Mouse (Mus musculus) embryonic facial prominence, embryonic 11.5 days (tissue): Measurements from ENCODE around the gene Maff. TPM values are rescaled to one million over a fixed set of nuclear protein-coding genes. Genes with fewer than 3 reads are reported as not detected.
A peak's percentile ranks its signal among the peaks of the same experiment; 100 is the strongest.

Experiments
- ATAC-seq: fragments of 200-750 bp; cut with Nextera tagmentation; replicated peaks from 2 replicates; pipeline ENCODE4 v1.8.0; 2017; ENCODE audit warnings: low read depth; ENCODE audit not compliant: insufficient number of reproducible peaks, low FRiP score, low TSS enrichment
- DNase-seq: peaks from one replicate; pipeline ENCODE4 v3.0.0-alpha.2; 2015; ENCODE audit warnings: low spot score
- H3K27ac ChIP-seq: fragments of 300-500 bp; sonication (generic); replicated peaks from 2 replicates; pipeline ENCODE4 v1.5.1; 2014; ENCODE audit warnings: mild to moderate bottlenecking, low read depth, low read length, control low read depth
- H3K27me3 ChIP-seq: fragments of 300-500 bp; sonication (generic); 2 replicates; pipeline ENCODE4 v1.6.1; 2014; ENCODE audit warnings: mild to moderate bottlenecking, low read length, moderate library complexity, mixed read lengths; ENCODE audit not compliant: control insufficient read depth, insufficient read depth
- H3K36me3 ChIP-seq: fragments of 300-500 bp; sonication (generic); replicated peaks from 2 replicates; pipeline ENCODE4 v1.6.1; 2014; ENCODE audit warnings: low read depth, mild to moderate bottlenecking, low read length, moderate library complexity, mixed read lengths; ENCODE audit not compliant: control insufficient read depth, insufficient read depth
- H3K4me1 ChIP-seq: fragments of 300-500 bp; sonication (generic); 2 replicates; pipeline ENCODE4 v1.6.1; 2014; ENCODE audit warnings: low read length, mixed read lengths; ENCODE audit not compliant: control insufficient read depth, insufficient read depth
- H3K4me2 ChIP-seq: fragments of 300-500 bp; sonication (generic); 2 replicates; pipeline ENCODE4 v1.6.1; 2014; ENCODE audit warnings: low read depth, mild to moderate bottlenecking, control low read depth, low read length, moderate library complexity
- H3K4me3 ChIP-seq: fragments of 300-500 bp; sonication (generic); 2 replicates; pipeline ENCODE4 v1.5.1; 2014; ENCODE audit warnings: low read depth, low read length, control low read depth
- H3K9ac ChIP-seq: fragments of 300-500 bp; sonication (generic); replicated peaks from 2 replicates; pipeline ENCODE4 v1.6.1; 2014; ENCODE audit warnings: mild to moderate bottlenecking, control low read depth, low read length
- H3K9me3 ChIP-seq: fragments of 300-500 bp; sonication (generic); replicated peaks from 2 replicates; pipeline ENCODE4 v1.6.1; 2016; ENCODE audit warnings: mild to moderate bottlenecking, low read length, inconsistent platforms, mixed read lengths; ENCODE audit not compliant: control insufficient read depth
- WGBS: fragments of 180-500 bp; shearing (Covaris S2); extraction: QIAGEN DNeasy Blood & Tissue Kit; methylation state at CpG from one replicate; pipeline ENCODE4 v1.1.7; 2014; 5-methylcytosine and 5-hydroxymethylcytosine counted together
- polyA plus RNA-seq: library from polyadenylated mRNA; unstranded; fragments of >200 nt; fragmentation: Nextera tagmentation; extraction: Ambion mirVana; gene quantifications from 2 replicates; pipeline ENCODE4 v1.2.1, GENCODE M21; 2014

Maff gene
- polyA plus RNA-seq, 1 experiment from 2014 or later: 2.2 TPM

DNA sequence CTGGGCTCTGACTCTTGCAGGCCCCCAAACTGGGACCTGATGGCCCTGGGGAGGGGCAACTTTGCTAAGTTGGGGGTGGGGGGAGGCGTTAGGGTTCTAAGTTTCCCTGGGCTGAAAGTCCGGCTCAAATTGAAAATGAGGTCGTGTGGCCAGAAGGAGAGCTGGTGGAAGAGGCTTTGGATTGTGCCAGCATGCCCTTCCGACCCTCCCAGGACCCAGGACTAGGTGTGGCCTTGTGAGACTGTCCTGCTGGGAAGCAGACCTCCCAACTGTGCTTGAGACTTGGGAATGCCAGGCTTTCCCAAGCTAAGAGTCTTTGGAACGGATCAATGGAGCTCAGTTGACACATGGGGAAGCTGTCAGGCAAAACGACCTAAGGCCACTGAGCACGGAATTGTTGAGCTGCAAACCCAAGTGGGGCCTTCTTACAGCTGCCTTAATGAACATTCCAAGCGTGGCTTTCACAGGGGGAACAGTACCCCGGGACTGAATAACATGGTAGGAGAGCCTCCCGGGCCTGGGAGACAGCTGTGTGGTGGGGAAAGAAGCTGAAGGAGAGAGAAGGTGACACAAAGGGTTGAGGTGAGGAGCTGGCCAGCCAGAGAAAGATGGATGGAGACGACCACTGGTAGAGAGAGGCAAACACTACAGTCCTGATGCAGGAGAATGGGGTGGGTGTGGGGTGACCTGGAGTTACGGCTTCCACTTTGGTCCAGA, 11.7 kb downstream of the Maff start:
- Histone ChIP-seq H3K4me2 (peak overlapping the region; percentile 93), H3K4me3 (no peak overlapping the region), H3K27ac (no peak overlapping the region), H3K27me3 (no peaks in the 10 kb centered on the region; the same call in 1 of the 2 replicates), H3K9ac (no peak overlapping the region), H3K9me3 (no peaks in the 10 kb centered on the region), H3K36me3 (peaks cover 2% of the 10 kb centered on the region; the same call in 1 of the 2 replicates), H3K4me1 (peaks cover 8% of the 10 kb centered on the region; the same call in 1 of the 2 replicates)
- no peak for DNase-seq
- no peak for ATAC-seq
- 38% methylated on average over 12 of the region's 12 CpGs for WGBS

DNA sequence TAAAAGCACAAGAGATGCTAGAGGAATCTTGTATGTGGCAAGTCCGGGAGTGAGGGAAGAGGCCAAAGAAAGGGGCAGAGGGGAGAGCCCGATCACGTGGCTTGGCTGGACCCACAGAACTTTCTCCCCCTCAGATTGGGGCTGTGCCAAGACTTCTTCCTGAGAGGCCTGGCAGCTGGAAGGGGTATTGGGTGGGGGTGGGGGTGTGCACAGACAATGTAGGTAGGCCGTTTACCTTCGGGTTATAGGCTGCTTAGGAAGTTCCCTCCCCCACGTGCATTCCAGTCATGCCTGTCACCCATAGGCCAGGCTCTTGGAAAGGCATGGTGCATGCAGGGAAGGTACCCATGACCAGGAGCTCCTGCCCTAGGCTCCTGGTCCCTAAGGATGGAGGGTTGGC, 13.5 kb downstream of the Maff start:
- ATAC-seq (no peak), DNase-seq (peak; percentile 15)
- WGBS: 39% methylated on average over 6 of the region's 6 CpGs
- H3K4me2 ChIP-seq: no peak overlapping the region
- H3K27me3 ChIP-seq: no peaks in the 10 kb centered on the region; the same call in 1 of the 2 replicates
- peaks cover 8% of the 10 kb centered on the region; the same call in 1 of the 2 replicates for H3K4me1 ChIP-seq
- H3K27ac ChIP-seq: no peak overlapping the region
- H3K4me3 ChIP-seq: no peak overlapping the region
- H3K9ac ChIP-seq: no peak overlapping the region
- H3K9me3 ChIP-seq: no peaks in the 10 kb centered on the region
- peaks cover 2% of the 10 kb centered on the region for H3K36me3 ChIP-seq

DNA sequence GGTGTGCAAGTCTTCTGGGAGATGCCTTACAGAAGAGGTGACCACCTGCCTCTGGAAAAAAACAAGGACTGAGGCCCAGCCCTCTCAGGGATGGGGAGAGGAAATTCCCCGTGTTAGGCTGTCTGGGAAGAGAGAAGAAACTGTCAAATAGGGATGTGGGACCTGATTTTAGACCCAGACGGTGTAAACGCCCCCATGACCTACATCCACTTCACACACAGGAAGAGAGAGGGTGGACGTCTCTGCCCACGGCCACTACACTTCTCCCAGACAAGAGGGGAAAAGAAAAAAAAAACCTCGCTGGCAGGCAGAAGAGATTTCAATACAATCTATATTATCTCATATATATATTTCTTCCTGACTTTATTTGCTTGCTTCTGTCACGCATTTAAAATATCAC, 13.9 kb downstream of the Maff start:
- DNase-seq (no peak), ATAC-seq (no peak)
- H3K36me3 ChIP-seq: peaks cover 2% of the 10 kb centered on the region
- H3K4me3 ChIP-seq: no peak overlapping the region
- H3K27me3 ChIP-seq: no peaks in the 10 kb centered on the region; the same call in 1 of the 2 replicates
- WGBS: 60% methylated on average over 7 of the region's 7 CpGs
- H3K9me3 ChIP-seq: no peaks in the 10 kb centered on the region
- no peak overlapping the region for H3K4me2 ChIP-seq
- H3K4me1 ChIP-seq: peaks cover 8% of the 10 kb centered on the region; the same call in 1 of the 2 replicates
- H3K9ac ChIP-seq: no peak overlapping the region
- H3K27ac ChIP-seq: no peak overlapping the region

DNA sequence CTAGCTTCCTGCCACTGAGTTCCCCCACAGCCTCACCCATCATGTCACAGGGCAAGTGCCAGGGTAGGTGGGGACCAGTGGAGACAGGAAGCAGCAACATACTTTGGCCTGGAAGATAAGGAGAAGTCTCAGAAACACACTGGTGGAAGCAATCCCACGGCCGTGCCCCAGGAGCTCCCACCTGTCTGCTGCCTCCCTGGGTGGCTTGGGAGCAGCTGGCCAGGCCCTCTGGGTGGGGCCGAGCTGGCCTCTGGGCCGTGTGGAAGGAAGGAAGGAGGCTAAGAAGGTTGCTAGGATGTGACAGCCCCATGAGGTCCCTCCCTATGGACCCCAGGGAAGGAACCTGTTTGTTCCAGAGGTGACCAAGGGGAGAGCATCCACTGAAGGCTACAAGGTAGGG, 14.6 kb downstream of the Maff start:
- ATAC-seq: no peak
- Histone ChIP-seq H3K9ac (no peak overlapping the region), H3K4me1 (peaks cover 8% of the 10 kb centered on the region; the same call in 1 of the 2 replicates), H3K36me3 (peaks cover 2% of the 10 kb centered on the region), H3K4me2 (no peak overlapping the region), H3K4me3 (no peak overlapping the region), H3K27me3 (no peaks in the 10 kb centered on the region; the same call in 1 of the 2 replicates), H3K27ac (no peak overlapping the region), H3K9me3 (no peaks in the 10 kb centered on the region)
- DNase-seq: no peak
- WGBS: 50% methylated on average over 4 of the region's 4 CpGs

DNA sequence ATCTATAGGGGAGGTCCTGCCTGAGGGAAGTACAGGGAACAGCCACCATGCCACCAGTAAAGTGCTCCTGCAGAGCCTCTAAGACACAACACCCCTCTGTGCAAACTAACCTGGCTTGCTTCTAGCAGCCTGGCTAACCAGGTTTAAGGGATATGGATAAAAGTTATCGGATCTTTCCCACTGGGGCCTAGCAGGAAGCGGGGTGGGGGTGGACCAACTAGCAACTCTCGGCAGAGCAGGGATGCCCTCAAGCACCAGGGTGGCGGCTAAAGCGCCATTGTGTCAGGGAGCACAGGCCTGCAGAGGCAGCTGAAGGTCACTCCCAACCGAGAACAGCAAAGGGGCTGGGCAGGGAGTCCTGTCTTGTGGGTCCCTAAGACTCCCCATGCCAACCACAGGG, 17.7 kb downstream of the Maff start:
- 46% methylated on average over 6 of the region's 6 CpGs for WGBS
- Histone ChIP-seq H3K27ac (no peak overlapping the region), H3K27me3 (no peaks in the 10 kb centered on the region), H3K36me3 (peaks cover 2% of the 10 kb centered on the region), H3K4me1 (no peaks in the 10 kb centered on the region; the same call in 1 of the 2 replicates), H3K4me2 (no peak overlapping the region), H3K9ac (no peak overlapping the region), H3K4me3 (no peak overlapping the region), H3K9me3 (no peaks in the 10 kb centered on the region)
- ATAC-seq (no peak), DNase-seq (no peak)

DNA sequence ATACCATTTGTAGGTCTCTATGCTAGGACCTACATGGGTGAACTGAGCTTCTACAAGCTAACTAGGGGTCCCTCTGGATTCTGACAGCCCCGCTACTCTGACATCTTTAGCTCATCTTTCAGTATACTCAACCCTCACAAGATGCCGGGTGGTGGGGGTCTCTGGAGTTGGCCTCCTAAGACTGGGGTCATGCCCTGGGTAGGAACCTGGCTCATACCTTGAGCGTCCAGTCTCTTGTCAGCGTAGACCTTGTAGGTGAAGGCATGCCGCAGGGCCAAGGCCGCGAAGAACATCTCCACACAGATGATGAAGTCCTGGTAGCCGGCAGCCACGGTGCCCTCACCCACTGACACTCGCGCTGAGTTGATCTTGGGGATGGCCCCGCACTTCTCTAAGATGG, 18.6 kb downstream of the Maff start:
- no peaks in the 10 kb centered on the region for H3K27me3 ChIP-seq
- H3K9me3 ChIP-seq: no peaks in the 10 kb centered on the region
- H3K4me3 ChIP-seq: no peak overlapping the region
- WGBS: 95% methylated on average over 12 of the region's 12 CpGs
- H3K4me1 ChIP-seq: no peaks in the 10 kb centered on the region; the same call in 1 of the 2 replicates
- H3K27ac ChIP-seq: no peak overlapping the region
- H3K36me3 ChIP-seq: peaks cover 2% of the 10 kb centered on the region
- no peak for ATAC-seq
- H3K4me2 ChIP-seq: no peak overlapping the region
- H3K9ac ChIP-seq: no peak overlapping the region
- DNase-seq: no peak

DNA sequence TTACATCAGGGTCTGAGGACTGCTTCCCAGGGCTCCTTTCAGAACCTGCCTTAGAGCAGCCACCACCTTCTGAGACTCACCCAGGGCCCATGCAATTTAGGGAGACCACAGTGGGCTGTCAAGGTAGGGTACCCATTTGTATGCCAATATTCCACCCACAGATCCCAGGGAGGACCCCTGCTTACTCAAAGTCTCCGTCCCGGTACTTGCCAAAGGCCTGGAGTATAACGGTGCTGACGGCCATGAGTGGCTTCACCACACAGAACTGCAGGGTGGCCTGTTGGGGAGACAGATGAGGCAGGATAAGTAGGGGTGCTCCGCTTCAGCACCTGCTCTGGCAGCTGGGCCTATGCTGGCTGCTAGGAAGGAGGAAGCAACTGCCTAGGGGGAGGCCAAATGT, 20.0 kb downstream of the Maff start:
- Histone ChIP-seq H3K36me3 (no peaks in the 10 kb centered on the region; the same call in none of the 2 replicates), H3K9ac (no peak overlapping the region), H3K4me3 (no peak overlapping the region), H3K27me3 (no peaks in the 10 kb centered on the region), H3K27ac (no peak overlapping the region), H3K4me2 (no peak overlapping the region), H3K4me1 (no peaks in the 10 kb centered on the region; the same call in 1 of the 2 replicates), H3K9me3 (no peaks in the 10 kb centered on the region)
- ATAC-seq: no peak
- 96% methylated on average over 5 of the region's 5 CpGs for WGBS
- DNase-seq: no peak

DNA sequence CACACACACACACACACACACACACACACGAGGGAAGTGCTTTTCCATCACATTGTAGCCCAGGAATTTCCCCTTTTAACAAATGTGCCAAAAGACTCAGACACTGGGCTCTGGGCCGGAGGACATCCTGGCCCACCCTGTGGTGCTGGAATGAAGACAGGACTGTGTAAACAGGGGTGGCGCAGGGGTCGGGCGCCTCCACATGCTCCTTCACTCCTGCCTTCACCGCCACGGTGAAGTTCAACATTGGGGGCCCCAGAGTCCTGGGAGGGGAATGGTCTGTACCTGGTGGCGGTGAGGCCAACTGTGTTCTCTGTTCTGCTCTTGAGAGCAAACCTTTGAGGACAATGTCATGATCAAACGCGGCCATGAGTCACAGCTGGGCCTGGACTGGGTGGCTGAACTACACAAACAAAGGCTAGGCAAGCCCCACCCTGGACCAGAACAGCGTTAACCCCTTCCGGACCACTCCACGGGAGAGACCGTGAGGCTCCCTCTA, 21.9 kb downstream of the Maff start:
- Histone ChIP-seq H3K27ac (no peak overlapping the region), H3K4me1 (no peaks in the 10 kb centered on the region; the same call in 1 of the 2 replicates), H3K36me3 (no peaks in the 10 kb centered on the region; the same call in none of the 2 replicates), H3K9me3 (no peaks in the 10 kb centered on the region), H3K9ac (no peak overlapping the region), H3K4me2 (no peak overlapping the region), H3K27me3 (no peaks in the 10 kb centered on the region), H3K4me3 (no peak overlapping the region)
- ATAC-seq (0 out of 2 replicates have a peak, but pooled peaks have one; percentile 19), DNase-seq (no peak)
- WGBS: 62% methylated on average over 14 of the region's 14 CpGs
